Mouse (Mus musculus) heart, postnatal 4 days (tissue): ENCODE measurements around the gene Edc4. TPM values are rescaled to one million over a fixed set of nuclear protein-coding genes. Genes with fewer than 3 reads are reported as not detected.

Experiments
- DNase-seq: peaks from one replicate; pipeline ENCODE4 v3.0.0; 2021
- total RNA-seq, 2 experiments: library from RNA; stranded (reverse); gene quantifications; 2 replicates each; pipeline ENCODE4 v1.2.3; 2021

The Edc4 gene
- total RNA-seq, 2 experiments from 2014 or later, result 34.0 to 34.8 TPM

- peak; percentile 42 for DNase-seq
These were observed 6.4 kb upstream of the Edc4 start for GRCm38 (mm10) chr8:105874301-105874700.

- DNase-seq, result no peak
These were observed 9.2 kb downstream of the Edc4 start for GRCm38 (mm10) chr8:105889756-105890465.

- DNase-seq, result no peak
These were observed 10.2 kb downstream of the Edc4 start for GRCm38 (mm10) chr8:105890870-105891269.

- DNase-seq, result no peak
These were observed 11.8 kb downstream of the Edc4 start for GRCm38 (mm10) chr8:105892432-105892831.

GRCm38 (mm10) chr8:105893339-105893738, 12.7 kb downstream of the Edc4 start, which contains the start of gene Nrn1l:
Nrn1l (plus strand) TSS chr8:105893567.
- DNase-seq, result peak; percentile 87

- no peak for DNase-seq
These were observed 17.3 kb downstream of the Edc4 start for GRCm38 (mm10) chr8:105897801-105898480.

GRCm38 (mm10) chr8:105900180-105900940, 19.7 kb downstream of the Edc4 start, which contains the start of gene Pskh1:
Pskh1 (plus strand) TSS chr8:105900441.
- DNase-seq, result peak; percentile 95

- no peak for DNase-seq
These were observed 20.4 kb downstream of the Edc4 start for GRCm38 (mm10) chr8:105900941-105901616.

- no peak for DNase-seq
These were observed 38.7 kb downstream of the Edc4 start for GRCm38 (mm10) chr8:105919390-105919789.

GRCm38 (mm10) chr8:105925123-105925522, 44.4 kb downstream of the Edc4 start:
- no peak for DNase-seq

- peak; percentile 94 for DNase-seq
These were observed 49.9 kb downstream of the Edc4 start for GRCm38 (mm10) chr8:105930602-105931001.

GRCm38 (mm10) chr8:105931271-105931670, 50.6 kb downstream of the Edc4 start:
- DNase-seq, result no peak

GRCm38 (mm10) chr8:105932525-105932924, 51.8 kb downstream of the Edc4 start:
- no peak for DNase-seq

- DNase-seq, result no peak
These were observed 53.1 kb downstream of the Edc4 start, which contains the start of gene Ctrl for GRCm38 (mm10) chr8:105933762-105934161. Ctrl (minus strand) TSS chr8:105933862.

- DNase-seq, result no peak
These were observed 54.4 kb downstream of the Edc4 start for GRCm38 (mm10) chr8:105935105-105935504.

GRCm38 (mm10) chr8:105935863-105936603, 55.4 kb downstream of the Edc4 start:
- no peak for DNase-seq

- peak; percentile 88 for DNase-seq
These were observed 56.3 kb downstream of the Edc4 start for GRCm38 (mm10) chr8:105936866-105937475.

- peak; percentile 53 for DNase-seq
These were observed 57.0 kb downstream of the Edc4 start for GRCm38 (mm10) chr8:105937496-105938305.

- DNase-seq, result peak; percentile 42
These were observed 57.6 kb downstream of the Edc4 start, which contains the start of gene Psmb10 for GRCm38 (mm10) chr8:105938306-105938669. Psmb10 (minus strand) TSS chr8:105938444.

- no peak for DNase-seq
These were observed 61.3 kb downstream of the Edc4 start for GRCm38 (mm10) chr8:105942026-105942425.
